Mouse (Mus musculus): ENCODE measurements around the gene Bbx. TPM values are rescaled to one million over a fixed set of nuclear protein-coding genes. Genes with fewer than 3 reads are reported as not detected.

Gene Bbx
- polyA plus RNA-seq (2015; fragmentation: Nextera tagmentation; extraction: Ambion mirVana), result 18.4 and 30.5 TPM in 2 replicates

DNA sequence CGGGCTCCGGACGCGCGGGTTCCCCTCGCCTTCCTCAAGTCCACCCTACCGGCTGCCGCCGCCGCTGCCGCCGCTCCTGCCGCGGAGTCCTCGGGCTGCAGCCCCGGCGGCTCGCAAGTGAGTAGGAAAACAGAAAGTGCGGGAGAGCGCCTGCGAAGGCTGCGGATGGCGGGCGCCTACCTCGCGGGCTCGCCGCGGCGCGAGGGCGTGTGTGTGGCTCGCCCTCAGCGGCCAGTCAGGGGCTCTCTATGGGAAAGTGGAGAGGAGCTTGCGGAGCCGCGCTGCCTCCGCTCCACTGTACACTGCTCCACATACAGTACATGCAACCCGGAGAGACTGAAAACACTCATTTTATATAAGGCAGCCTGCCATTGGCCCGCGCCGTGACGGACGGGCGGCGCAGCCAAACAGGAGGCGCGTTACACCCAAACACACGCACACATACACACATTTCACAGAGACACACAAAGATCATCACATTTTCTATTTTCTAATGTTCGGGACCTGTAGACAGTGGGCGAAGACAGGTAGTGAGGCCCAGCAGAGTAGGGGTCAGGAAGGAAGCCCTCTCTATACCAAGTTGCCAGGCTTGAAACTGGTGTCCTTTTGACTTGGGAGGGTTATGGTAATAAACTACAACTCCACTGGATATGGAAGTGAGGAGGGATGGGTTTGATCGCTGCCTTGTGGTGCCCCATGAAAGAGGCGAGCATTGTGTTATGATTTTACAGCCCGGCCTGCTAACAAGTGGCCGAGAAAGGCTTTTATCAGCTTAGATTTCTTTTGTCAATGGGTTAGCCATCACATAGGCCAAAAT is at the start of gene Bbx:
Gene Bbx (minus strand): TSS at position 329 of the 817 bp plus-strand sequence.
- peak; percentile 95 for DNase-seq (ENCODE audit: low spot score)

GRCm38 (mm10) chr16:50481892-50482291 is 49.7 kb upstream of the Bbx start:
- no peak for DNase-seq (ENCODE audit: low spot score)

- DNase-seq (ENCODE audit: low spot score), result no peak
Measured at GRCm38 (mm10) chr16:50481341-50481740, 49.2 kb upstream of the Bbx start.

DNA sequence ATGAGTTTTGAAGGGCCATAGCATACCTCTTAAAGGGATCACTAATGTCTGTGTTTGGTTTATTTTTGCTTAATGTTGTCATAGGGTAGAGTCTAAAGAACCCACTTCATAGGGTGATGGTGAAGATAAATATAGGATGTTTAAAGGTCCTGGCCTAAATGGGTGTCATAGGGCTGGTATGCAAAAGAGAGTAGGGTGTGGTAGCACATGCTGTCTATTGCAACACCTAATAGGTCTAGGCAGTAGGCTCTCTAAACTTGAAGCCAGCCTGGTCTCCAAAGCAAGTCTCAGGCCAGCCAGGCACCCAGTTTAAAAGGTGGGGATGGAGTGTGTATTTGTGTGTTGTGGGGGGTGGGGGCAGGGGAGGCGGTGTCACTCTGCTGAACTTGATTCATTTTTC is 46.5 kb upstream of the Bbx start:
- DNase-seq (ENCODE audit: low spot score), result no peak

DNA sequence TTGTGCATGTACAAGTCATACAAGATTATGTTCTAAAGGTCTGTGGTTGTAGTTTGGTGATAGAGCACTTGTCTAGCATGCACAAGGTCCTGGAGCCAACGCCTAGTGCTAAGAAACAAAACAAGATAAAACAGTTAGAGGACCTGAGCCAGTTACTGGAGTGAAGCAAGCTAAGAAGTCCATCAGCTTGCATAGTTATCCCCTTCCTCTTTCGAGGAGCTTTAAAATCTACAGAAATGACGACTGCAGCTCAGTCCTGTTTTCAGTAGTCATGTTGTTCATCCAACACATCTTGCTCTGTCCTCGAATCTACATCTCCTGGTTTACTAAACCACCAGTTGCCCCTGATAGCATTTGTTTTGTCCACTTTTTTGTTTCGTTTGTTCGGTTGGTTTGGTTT is 45.4 kb upstream of the Bbx start:
- DNase-seq (ENCODE audit: low spot score), result no peak

DNA sequence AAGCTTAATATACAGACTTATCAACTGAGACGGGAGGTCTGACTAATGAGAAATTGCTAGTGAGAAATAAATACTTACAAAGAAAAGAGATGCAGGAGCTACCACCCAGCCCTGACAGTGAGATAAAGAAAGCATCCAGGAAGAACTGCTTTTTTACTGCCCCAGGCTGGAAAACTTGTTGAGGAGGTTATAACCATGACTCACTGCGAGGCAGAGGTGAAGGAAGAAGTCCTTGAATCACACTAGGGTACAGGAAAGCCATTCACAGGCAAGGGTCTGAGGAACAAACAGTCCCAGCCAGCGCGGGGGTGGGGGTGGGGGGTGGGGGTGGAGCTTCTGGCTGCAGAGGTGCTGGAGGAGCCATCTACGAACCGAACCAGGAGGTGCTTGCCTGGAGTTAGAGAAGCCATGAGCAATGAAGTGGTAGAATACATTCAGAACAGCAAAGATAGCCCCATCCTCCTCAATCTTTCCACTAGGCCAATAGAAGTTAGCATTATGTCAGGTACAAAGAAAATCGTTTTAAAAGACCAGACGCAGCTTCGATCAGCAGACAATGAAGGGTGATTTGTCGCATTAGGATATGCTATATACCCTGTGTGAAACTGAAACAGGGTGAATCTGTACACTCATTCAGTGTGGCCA is 30.2 kb upstream of the Bbx start:
- no peak for DNase-seq (ENCODE audit: low spot score)

GRCm38 (mm10) chr16:50459146-50459545 is 27.0 kb upstream of the Bbx start:
- DNase-seq (ENCODE audit: low spot score), result no peak

- DNase-seq (ENCODE audit: low spot score), result no peak
Measured at GRCm38 (mm10) chr16:50456053-50456452, 23.9 kb upstream of the Bbx start.

DNA sequence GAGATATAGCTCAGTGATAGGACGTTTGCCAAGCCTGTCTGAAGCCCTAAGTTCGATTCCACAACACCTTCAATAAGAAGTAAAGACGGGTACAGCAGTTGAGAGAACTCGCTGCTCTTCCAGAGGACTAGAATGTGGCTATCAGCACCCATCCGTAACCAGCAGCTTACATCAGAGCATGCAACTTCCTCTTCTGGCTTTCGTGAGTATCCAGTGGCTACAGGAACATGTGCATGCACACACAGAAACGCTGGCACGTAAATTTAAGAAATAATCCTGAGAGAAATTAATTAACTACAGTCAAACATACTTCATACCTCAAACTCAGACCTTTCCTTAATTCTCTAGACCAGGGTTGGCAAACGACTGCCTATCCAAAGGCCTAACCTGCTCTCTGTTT is 16.9 kb upstream of the Bbx start:
- no peak for DNase-seq (ENCODE audit: low spot score)

DNA sequence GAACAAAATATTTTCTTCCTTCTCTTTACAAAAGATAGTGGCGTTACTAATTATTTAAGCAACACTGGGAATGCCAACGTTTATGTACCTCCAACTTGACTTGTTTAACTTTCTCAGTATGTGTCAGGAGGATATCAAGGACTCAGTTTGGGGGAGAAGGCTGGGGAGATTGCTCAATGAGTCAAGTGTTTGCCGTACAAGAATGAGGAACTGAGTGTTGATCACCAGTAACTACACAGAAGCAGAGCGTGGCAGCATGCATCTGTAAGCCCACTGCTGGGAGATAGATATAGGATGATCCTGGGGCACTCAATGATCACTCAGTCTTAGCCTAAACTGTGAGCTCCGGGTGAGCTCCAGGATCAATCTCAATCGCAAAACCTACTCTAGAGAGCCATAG is 12.8 kb upstream of the Bbx start:
- DNase-seq (ENCODE audit: low spot score), result no peak

DNA sequence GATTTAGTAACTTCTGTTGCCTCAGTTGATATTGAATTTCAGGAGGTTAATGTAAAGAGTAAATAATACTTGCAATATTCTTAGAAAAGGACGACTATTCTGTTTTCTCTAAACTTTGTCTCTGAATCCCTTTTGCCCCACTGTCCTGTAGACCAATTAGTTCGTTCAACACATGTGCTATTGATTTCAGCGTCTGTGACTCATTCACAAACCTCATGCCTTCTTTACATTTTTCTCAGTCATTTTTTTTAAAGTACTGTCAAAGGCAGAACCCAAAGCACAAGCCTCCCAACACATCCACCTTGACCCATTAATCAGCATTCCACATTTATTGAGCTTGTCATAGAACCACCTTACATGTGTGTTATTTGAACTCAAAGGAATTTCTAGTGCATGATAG is 6.6 kb upstream of the Bbx start:
- DNase-seq (ENCODE audit: low spot score), result no peak

DNA sequence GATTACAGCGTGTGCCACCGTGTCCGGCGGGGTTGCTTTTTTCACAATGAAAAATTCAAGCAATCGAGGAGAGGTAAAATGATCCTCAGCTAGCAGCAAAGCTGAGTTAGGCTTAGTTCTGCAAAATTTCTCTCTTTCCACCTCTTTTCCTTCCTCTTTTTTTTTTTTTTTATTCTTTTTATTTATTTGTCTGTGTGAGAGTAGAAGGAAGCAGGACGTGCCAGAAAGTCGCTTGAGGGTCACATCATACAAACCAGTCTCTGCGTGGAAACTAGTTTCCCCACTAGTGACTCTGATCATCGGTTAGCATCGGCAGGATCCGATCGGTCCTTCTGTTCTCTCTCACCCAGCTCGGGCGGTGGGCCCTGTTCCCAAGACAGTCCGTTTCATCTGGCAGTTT is 5.6 kb upstream of the Bbx start:
- no peak for DNase-seq (ENCODE audit: low spot score)

DNA sequence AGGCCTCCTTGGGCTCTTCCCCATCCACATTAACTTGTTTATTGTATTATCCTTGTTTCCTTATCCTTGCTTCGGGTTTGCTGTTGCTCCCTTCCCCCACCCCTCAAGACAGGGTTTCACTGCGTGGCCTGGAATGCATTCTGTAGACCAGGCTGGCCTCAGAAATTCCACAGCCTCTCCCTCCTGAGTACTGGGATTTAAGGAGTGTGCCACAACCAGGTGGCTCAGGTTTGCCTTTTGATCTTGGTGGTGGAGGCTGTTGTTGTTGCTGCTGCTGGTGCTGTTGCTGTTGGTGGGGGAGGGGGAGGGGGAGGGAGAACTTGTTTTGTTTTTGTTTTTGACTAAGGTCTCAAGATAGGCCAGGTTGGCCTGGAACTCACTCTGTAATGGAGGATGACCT is 5.1 kb upstream of the Bbx start:
- DNase-seq (ENCODE audit: low spot score), result no peak

GRCm38 (mm10) chr16:50431011-50431981 is 894 bp downstream of the Bbx start:
- peak; percentile 55 for DNase-seq (ENCODE audit: low spot score)

DNA sequence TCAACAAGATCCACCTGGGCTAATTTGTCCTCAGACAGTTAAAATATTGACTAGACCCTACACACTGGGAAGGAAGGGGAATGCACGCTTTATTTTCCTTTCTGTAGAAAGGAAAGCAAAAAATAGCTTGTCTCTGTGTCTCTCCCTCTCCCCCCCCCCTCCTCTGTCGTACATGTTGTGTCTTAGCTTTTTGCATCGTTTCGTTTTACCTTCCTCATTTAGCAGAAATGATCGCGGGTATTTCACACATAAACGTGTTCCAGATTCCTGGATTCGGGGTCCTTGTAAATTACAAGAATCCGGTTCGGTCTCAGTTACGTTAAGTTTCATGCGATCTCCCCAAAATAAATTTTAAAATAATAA is 1.7 kb downstream of the Bbx start:
- peak; percentile 33 for DNase-seq (ENCODE audit: low spot score)

DNA sequence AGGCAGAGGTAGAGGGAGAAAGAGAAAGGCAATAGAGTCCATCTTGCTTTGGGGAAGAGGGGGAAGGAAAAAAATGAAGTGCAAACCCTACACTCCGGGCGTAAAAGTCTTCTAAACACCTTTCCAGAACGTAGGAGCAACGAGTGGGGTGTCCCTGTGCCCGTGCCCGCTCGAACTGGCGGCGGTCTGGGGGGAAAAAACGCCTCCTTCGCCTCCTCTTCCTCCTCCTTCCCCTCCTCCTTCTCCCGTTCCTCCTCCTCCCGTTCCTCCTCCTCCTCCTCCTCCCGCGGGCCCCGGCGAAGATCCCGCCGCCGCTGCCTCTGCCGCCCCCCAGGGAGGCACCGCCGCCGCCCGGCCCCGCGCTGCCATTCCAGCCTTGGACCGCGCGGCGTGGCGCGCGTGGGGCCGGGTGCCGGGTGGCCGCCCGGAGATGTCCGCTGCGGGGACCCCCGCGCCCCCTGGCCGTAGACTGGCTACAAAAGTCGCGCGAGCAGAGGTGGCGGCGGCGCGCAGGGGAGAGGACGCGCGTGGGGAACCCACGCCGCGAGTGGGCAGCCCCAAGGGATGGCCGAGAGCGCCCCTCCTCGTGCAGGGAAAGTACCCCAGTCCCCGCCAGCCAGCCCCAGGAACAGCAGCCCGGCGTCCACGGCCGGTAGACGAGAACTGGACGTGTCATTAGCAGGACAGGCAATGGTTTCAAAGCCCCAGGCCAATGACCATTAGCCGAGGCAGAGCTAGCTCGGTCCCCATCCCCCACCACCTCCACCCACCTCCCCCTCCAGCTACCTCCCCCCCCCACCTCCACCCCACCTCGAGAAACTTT is 2.3 kb downstream of the Bbx start:
- DNase-seq (ENCODE audit: low spot score), result peak; percentile 33

DNA sequence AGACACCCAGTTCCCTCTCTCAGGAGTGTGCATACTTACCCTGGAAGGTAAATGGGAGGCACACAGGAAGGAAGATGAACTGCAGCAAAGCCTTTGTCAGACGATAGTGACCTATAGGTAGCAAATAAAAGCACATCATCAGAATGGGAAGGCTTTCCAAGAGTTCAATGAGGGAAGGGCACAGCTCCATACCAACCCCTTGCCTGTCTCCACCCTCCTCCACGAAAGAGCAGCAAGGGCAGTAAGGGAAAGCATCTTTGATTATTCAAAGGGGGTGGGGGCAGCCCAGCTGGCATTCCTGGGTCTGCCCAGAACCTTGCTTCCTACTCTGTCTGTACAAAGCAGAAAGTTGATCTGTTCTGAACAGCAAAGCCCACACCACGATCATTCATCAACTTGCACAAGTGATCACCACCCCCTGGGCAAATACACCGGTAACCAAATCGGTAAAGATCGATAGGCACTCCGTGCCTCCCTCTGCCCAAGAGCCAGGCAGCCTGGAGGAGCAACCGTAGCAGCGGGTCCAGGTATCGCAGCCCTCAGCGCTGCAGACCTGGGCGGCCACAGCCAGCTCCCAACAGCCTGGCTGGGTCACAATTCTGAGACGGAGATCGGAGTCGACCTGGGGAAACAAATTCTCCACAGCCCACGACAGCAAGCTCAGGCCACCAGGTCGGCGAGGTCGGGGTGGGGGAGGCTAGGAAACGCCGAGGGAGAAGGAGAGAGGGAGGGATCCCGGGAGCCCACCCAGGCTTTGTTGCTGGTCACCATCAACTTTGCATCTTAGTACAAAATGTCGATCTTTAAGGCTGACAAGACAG is 3.1 kb downstream of the Bbx start:
- DNase-seq (ENCODE audit: low spot score), result peak; percentile 2

GRCm38 (mm10) chr16:50420130-50420529 is 12.1 kb downstream of the Bbx start:
- no peak for DNase-seq (ENCODE audit: low spot score)

DNA sequence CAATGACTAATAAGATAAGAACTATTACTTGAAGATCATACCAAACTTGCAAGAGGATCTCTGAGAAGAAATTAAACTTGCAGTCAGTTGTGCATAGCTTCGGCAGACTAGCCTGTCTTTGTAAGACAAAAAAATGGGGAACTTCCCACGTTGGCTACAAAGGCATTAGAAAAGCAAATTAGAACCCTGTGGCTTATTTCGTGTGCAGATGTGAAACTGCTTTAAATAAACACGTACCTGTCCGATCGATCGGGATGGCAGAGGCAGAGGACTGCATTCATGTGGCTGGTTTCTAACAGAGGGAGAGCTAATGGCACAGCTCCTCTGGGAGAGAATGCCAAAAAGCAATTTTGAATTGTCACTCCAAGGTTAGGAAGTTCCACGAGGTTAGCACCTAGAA is 16.8 kb downstream of the Bbx start:
- no peak for DNase-seq (ENCODE audit: low spot score)

DNA sequence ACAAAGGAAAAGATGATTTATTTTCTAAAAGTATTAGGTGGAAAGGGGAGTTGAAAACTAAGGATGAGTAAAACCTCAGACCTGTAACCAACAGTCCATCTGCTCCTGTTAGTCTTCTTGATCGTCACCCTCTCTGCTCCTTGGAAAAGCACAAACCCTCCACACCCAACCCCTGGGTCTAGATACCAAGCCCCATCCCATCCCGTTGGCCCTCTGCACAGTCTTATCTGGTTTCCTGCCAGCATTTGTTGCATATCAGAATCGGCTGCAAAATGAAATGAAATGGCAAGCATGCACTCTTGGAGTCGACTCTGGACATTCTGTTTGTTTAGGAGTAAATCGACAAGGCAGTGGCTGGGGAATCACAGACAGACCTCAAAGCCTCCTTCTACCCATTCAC is 29.3 kb downstream of the Bbx start:
- no peak for DNase-seq (ENCODE audit: low spot score)
